Mouse (Mus musculus) lung, adult 18-20 months (tissue): Measurements from ENCODE around the gene Grin3b.

Experiments
- DNase-seq, 2 experiments: peaks; one replicate each; pipeline ENCODE4 v3.0.0; 2022; ENCODE audit warnings: mixed read lengths in 2 of 2

The Grin3b gene

DNA sequence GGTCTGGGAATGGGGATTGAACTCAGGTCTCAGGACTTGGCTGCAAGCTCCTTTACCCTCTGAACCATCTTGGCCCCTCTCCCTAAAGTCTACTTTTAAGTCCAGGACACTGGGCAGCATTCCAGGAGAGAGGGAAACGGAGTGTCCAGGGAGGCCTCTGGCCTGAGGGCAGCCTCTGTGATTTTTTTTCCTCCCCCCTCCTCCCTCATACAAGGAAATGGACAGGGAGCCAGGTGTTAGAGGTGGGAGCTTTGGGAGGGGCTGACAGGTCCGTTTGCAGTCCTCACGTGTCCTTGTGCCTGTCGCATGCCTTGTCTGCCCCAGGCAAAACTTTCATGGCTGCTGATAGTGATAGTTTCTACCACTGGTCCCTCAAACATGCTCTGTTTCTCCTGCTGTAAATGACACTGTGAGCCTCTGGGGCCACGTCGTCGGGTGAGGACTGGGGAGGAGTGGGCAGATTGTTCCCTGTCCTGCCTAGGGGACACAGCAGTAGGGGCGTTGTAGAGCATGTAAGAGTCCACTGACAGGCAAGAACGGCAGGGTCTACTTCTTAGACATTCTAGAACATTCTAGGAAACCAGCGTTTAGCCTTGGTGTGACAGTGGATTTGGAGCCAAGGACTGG is 34.1 kb upstream of the Grin3b start:
- DNase-seq, result no peak

DNA sequence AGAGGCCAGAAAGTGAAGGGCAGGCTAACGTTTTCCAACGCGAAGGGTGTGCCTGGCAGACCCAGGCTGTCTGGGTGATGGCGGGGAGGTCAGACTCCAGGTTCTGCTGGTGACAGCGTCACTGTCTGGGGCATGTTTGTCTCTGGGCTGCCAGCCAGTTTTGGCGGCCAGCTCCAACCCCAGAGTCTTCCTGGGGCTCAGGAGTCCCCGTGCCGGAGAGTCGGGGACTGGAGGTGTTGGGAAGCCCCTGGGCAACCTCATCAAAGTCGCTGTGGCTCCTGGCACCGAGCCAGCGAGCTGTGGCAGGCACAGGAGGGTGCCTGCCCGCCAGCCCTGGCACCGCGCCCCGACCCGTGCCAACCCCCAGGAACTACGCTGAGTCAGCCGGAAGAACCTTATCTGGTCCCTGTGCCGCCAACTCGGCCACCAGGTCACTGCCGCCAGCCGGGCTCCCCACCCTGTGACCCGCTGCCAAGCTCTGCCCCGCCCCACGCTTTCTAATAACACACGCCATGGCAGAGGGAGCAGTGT is 33.5 kb upstream of the Grin3b start:
- peak; percentile 91 to 95 for DNase-seq

DNA sequence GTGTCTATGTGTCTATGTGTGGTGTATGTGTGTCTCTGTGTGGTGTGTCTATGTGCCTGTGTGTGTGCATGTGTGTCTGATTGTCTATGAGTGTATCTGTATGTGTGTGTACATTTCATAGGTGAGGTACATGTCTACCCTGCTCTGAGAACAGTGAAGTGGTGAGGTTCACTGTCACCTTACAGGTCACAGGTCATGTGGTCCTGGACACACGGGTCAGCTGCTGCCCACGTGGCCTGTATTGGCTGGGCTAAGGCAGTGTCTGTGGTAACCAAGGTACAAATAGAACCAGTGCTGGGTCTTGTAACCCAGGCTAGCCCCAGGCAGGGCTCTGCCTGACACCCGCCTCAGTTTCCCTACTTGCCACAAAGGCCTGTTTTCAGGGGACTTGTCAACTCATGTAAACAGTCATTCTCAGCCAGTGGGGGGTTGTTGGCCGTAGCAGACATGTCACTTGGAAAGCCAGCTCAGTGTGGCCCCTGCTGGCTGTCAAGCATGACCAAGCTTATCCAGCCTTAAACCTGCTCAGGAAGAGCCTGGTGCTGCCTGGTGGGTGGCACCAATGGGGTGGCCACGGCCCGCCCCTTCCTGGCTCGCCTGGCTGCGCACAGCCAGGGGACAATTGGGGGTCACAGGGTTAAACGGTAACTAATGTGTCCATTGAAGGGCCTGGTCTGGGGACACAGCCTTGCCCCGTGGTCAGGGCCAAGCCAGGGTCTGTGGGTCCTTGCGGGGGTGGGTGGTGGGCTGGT is 32.6 kb upstream of the Grin3b start:
- no peak for DNase-seq

DNA sequence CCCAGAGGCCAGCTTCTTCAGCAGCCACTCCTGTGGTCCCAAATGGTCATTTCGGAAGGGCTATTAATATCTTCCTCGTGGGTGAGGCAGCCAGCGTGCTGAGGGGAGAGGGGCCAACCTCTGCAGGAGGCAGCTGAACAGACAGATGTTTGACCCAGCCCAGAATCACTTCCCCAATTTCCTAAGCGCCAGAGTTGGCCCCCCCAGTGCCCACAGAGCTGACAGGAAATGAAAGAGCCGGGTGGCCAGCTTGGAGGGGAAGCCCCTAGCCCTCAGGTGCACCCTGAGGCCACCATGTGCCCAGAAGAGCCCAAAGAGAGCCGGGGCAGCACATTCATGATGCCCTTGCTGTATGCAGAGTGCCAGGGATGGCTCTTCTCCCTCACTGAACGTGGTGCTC is 29.8 kb upstream of the Grin3b start:
- peak; percentile 48 to 61 for DNase-seq

DNA sequence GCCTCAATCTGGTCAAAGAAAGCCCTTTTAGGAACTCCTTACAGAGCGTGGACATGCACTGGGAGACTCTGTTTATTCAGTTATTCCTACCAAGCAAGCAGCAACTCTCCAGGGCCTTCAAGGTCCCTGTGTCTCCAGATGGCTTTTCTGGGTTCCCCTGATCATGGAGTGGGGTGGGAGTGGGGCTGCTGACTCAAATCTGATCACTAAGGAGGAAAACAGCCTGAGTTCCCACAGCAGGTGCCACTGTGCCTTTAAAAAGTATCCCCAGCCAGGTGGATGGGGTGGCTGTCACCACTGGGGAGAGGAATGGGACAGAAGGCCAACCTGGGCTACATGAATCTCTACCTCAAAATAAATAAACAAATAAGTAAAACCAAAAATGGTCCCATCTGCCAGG is 27.5 kb upstream of the Grin3b start:
- no peak for DNase-seq

DNA sequence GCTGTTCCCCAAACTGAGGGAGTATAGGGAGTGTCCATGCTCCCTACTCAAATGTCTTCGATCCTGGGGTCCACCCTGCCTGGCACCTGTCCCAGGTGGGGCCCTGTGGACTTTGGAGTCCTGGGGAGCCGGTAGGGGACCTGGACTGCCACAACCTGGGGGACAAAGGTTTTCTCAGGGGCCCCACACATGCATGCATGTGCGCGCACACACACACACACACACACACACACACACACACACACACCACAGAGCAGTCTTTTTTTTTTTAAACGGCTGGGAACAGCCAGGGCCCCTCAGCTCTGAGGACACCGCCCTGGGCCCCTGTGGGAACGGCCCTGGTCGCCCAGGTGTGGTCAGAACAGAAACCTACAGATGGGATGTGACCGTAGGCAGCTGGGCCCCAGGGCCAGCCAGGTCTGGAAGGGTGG is 27.0 kb upstream of the Grin3b start:
- no peak for DNase-seq

DNA sequence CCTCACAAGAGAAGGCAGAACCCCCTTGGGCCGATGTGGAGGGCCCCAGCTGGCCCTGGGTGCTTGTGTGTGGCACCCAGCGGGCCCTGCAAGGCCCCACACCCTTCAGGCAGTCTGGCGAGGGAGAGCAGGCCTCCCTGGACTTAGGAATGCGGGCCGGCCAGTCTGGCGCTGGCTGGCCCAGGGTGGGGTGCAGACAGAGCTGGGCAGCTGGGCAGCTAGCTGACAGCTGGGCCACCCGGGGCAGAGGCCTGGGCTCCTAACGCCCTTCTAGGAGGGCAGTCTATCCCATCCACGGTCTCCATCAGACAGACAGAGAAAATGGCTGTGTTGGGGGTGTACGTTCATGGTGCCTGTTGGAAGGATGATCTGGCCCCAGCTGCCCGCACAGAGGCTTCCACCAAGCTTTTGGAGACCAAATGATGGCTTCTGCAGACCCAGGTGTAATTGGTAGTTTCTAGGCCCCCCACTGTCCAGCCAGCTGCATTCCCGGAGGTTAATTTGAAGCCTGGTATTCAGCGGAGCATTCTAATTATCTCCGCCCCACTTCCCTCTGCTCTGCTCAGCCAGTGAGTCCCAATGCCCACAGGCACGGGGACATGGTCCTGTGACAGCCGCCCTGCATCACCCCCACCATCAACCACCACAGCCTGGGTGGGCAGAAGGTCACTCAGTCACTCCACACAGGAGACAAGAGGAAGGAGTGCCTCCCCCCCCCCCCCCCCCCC is 24.8 kb upstream of the Grin3b start:
- DNase-seq, result peak; percentile 56 to 71

DNA sequence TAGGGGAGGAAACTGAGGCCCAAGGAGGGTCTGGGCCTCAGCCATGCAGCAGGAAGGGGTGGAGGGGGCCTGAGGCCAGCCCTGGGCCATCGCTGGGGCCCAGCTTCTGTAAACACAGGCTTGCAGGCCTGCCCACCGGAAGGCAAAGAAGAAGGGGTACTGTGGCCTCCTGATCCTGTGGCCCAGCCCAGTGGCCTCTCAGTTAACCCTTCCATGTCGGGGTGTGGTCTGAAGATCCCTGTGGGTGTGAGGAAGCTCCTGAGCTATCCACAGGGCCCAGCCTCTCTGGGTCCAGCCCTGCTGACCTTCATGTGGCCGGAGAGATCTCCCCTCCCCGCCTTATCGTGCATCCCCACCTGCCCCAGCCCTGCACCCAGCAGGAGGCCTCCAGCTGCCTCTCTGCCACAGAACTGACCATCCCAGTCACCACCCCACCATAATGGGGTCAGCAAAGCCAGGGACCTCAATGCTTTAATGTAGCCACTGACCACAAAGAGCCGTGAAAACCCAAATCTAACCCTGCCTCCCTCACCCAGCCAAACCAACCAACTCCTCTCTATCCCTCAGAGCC is 23.7 kb upstream of the Grin3b start:
- DNase-seq, result no peak

DNA sequence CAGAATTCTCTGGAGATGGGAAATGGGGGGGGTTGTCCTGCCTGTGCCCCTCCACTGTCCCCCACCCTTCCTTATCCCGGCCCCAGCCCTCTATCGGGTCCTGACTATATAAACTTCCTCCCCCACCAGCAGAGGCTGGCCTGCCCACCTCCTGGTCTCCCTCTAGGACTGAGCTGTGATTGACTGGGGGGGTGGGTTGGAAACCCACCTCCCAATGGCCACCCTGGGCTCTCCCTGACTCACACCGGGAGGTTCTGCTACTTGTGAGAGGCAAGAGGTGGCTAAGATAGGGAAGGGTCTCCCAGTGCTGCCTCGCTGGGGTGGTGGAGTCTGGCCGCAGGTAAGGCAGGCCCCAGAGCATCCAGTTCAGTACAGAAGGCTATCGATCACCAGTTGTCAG is 23.0 kb upstream of the Grin3b start:
- no peak for DNase-seq

DNA sequence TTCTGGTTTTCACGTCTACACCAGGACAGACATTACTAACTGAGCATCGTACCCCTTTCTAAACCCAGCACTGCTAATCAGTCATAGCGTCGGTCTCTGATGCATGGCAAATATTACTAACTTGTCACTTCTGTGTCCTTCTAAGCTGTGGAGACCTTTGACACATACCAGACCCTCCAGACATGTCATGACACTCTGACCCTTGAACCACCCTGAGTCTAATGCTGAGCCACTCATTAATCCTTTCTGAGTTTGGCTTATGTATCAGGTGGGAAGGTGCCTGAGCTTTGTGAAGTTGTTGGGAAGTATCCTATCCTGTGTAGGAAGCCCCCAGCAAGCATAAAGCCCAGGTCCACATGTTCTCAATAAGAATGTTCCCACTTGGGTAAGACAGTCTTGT is 20.6 kb upstream of the Grin3b start:
- DNase-seq, result no peak

DNA sequence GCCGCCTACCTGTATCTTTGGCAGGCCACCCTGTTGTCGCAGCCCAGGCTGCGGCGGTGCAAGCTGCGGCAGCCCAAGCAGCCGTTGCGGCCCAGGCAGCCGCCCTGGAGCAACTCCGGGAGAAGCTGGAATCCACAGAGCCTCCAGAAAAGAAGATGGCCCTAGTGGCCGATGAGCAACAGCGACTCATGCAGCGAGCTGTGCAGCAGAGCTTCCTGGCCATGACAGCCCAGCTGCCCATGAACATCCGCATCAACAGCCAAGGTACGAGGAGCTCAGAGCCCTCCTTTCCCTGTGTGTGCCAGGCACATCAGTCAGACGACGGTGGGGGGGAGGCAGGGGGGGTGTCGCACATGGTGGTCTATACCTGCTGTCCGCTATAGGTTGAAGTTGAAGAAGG is 19.9 kb upstream of the Grin3b start:
- DNase-seq, result no peak

DNA sequence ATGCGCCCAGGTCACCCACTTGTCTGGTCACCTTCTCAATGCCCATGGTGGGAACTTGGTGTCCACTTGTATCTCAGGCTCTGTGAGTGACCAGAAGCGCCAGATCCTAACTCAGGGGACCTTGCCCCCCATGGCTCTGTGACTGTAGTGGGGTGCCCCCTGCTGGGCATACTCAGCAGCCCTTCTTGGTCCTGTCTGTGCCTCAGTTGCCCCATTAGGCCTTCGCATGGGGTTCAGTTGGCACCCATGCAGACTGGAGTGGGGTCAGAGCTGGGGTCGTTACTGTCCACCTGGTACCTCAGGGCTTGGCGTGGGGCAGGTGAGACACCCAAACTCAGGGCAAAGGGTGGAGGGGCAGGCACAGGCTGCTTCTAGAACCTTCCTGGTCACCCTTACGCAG is 16.6 kb upstream of the Grin3b start:
- peak; percentile 34 to 57 for DNase-seq

DNA sequence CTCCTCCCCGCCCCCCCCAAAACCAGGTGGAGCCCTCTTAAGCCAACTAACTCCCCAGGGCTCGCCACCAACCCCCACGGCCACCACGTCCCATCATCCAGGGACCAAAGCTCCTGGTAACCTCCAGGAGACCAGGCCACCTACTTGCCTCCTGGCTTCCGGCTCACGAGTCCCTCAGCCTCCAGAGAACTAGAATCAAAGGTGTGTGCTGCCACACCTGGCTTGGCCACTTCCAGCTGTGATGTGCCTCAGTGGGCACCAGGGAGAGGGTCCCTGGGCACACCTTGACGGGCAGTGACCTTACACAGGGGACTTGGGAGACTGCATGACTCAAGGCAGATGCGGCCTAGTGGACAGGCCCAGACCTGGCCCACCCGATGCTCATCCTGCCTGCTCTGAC is 14.8 kb upstream of the Grin3b start:
- no peak for DNase-seq

DNA sequence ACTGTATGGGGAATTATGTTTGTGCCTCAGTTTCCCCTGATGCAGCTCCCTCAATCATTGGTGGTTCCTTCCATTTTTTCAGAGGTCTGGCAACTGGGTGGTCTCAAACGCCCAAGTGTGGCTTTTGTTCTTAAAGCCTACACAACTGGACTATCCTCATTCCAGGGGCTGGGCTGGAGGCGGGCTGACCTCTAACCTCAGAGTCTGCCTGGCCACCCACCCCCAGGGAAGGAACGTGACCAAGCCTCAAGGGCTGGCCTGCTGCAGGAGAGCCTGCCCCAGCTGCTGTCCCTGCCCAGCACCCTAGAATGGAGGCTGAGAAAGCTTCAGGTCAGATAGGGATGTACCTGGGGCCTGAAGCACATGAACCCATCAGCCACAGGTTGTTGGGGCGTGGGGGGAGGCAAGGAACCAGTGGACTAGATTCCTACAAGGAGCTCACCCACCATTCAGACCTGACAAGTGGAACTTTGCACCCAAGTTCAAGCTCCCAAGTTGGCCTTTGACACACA is 13.8 kb upstream of the Grin3b start:
- no peak for DNase-seq

DNA sequence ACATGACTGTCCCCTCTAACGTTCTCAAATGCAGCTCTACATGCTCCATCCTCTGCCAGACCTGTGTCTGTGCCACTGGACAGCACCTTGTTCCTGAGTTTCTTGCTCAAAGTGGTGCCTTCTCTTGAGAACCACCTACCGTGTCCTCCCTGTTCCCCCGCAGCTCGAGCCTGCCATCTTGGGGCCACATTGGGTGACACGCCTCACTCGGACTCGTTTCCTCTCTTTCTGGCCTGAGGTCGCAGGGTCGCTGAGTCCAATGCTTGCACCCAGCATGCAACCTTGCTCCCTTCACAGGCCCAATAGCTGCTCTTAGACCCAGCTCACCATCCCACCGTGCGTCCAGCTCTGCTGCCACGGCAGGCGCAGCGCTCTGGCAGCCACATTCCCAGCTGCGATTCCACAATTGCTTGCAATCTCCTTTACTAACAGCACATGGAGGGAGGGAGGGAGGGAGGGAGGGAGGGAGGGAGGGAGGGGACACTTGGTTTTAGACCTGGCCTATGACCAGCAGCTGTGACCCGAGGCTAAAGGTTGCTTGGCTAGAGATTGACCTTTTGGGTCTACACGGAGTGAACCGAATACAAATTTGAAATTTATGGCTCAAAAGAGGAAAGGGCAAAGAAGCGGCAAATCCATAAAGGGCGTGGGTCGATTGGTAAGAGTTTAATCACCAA is 12.2 kb upstream of the Grin3b start:
- DNase-seq, result peak; percentile 86 to 89

DNA sequence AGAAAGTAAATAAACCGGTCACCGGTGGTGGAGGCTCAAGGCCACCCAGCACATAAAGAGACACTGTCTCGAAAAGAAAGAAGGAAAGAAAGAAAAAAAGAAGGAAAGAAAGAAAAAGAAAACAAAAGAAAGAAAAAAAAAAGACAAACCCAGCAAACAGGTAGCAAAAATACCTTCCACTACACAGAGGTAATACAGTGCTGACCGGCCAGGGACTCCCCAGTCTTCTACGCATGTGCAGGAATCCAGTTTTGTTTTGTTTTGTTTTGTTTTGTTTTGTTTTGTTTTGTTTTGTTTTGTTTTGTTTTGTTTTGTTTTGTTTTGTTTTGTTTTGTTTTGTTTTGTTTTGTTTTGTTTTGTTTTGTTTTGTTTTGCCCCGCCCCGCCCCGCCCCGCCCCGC is 11.1 kb upstream of the Grin3b start:
- peak in 1 of 2 experiments; percentile 61 for DNase-seq

DNA sequence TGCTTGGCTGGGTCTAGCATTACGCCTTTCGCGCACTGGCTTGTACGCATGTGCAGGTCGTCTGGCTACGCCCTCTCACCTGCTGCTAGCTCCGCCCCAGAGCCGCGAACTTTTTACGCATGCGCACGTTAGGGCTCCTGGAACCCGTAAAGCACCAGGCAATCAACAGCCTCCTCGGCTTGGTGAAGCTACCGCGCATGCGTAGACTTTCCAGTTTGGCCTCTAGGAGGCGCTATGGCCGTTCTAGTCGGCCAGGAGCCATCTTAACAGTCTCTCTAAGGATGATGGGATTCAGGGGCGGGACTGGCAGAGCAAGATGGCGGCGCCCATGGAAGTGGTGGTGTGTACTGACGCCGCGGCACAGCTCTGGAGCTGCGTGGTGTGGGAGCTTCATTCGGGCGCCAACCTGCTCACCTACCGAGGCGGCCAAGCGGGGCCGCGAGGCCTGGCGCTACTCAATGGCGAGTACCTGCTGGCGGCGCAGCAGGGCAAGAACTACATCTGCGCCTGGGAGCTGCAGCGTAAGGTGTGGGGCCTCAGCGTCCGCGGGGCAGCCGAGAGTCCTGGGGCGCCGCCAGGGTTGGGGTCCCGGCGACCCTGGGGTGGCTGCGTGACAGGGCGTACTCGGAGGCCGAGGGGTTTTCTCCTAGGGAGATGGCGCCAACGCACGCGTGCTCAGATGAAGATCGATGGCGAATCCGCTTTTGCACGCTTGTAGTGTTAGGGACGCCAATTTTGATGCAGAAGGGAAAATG is 10.5 kb upstream of the Grin3b start, which contains the start of gene Wdr18:
Gene Wdr18 (plus strand): TSS at position 306 of the 755 bp plus-strand sequence.
- DNase-seq, result peak; percentile 100

DNA sequence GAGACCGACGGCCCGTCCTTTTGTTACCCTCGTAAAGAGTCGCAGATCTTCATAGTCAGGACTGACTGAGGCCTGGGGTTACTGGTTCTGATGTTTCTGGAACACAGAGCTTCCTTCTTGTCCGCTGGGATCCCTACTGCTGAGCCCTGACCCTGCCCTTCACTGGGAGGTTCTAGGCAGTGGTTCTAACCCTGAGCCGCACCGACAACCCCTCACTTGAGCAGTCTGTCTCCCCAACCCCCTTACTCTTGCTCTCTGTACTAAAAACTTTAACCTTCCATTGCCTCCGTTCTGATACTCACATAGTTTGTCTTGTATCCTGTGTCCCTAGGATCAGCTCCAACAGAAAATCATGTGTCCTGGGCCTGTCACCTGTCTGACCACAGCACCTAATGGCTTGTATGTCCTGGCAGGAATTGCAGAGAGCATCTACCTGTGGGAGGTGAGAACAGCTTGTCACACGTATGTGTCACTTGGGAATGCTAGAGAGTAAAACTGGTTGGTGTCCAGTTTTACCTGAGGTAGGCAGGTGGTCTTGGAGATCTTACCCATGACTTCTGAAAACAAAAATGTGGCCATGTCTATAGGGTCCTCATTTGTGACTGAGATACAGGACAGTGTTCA is 9.7 kb upstream of the Grin3b start:
- no peak for DNase-seq

DNA sequence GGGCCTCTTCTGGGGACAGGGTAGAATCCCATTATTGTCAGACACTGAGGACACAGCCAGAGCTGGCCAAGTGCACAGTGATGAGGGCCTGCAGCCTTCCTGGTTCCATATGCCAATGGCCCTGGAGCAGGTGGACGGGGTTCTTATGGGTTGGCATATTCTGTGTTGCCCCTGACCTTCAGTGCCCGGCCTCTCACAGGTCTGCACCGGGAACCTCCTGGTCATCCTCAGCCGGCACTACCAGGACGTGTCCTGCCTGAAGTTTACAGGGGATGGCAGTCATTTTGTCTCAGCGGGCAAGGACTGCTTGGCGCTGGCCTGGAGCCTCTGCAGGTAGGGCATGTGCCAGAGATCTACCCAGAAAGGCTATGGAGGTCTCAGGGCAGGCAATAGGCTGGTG is 5.8 kb upstream of the Grin3b start:
- DNase-seq, result no peak

DNA sequence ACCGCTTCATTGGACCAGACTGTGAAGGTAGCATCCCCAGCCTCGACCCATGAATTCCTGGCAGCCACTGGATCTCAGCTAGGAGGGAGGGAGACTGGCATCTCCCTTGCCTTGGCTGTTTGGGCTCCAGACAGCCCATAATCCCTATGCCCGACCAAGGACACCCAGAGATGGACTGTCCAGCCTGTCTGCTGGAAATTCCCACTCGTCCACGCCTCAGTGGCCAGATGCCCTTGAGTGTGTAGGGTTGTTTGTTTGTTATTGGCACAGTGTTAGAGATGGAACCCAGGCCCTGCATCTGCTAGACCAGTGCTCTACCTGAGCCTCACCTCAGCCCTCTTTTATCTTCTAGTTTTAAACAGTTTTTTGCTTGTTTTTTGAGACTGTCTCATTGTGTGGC is 5.2 kb upstream of the Grin3b start:
- DNase-seq, result no peak

DNA sequence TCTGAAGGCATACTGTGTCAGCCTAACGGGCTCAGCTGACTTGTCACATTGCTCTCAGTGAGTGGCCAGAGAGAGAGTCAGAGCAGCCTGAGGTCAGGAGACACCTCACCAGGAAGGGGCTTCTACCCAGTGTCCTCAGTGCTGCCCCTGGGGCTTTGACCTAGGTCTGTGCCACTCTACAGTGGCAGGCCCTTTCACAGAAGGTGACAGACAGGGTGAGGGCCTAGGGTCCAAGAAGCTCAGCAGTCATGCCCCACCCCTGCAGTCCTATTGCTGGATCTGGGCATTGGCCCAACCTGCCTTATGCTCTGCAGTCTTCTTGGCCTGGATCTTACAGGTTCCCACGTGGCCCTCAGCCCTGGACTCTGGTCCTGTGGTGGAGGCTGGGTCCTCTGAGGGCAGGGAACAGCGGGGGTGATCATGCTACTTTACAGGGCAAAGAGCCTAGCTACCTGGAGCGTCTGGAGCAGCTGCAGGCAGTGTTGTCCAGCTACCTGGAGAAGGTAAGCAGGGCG is 3.6 kb upstream of the Grin3b start:
- no peak for DNase-seq
